Mouse (Mus musculus): ENCODE data around the gene Rhbdl1. TPM values are rescaled to one million over a fixed set of nuclear protein-coding genes. Genes with fewer than 3 reads are reported as not detected.
A peak's percentile ranks its signal among the peaks of the same experiment; 100 is the strongest.

Gene Rhbdl1
- total and polyA plus RNA-seq, 2 experiments = 0.74 to 5.5 TPM

DNA sequence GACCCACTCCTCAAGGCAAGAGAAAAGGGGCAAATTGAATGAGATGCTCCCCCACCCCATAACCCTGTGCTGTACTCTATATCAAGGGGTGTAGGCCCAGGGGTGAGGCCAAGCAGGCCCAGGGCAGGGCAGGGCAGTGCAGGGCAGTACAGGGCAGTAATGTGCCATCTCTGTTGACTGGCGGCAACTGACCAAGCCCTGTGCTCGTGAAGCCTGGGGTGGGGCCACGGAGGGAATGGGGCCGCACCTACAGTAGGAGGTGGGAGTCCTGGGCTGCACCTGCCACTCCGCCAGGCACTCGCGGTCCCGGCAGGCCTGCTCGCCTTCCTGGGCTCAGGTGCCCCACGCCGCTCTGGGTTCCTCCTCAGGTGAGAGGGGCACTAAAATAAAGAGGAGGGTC, 28.2 kb upstream of the Rhbdl1 start:
- Histone ChIP-seq H3K79me2 (ENCODE audit: control insufficient read depth, insufficient read depth, low read length) (peaks cover 21% of the 10 kb centered on the region; the same call in 1 of the 2 replicates), H3K36me3 (ENCODE audit: control insufficient read depth, insufficient read depth, low read length) (no peaks in the 10 kb centered on the region), H3K4me1 (ENCODE audit: control insufficient read depth, insufficient read depth, low read length) (peaks cover 34% of the 10 kb centered on the region), H3K27ac (replicated peaks; ENCODE audit: insufficient read depth, low read depth, low read length) (peak overlapping the region; percentile 61), H3K9ac (ENCODE audit: low read depth, low read length) (0 out of 2 replicates have a peak overlapping the region, but pooled peaks have one; percentile 8), H3K4me3 (ENCODE audit: insufficient read depth, low read depth, low read length) (no peak overlapping the region), H3K27me3 (ENCODE audit: control insufficient read depth, insufficient read depth, low read length) (no peaks in the 10 kb centered on the region)
- no peak for DNase-seq (ENCODE audit: extremely low read depth, low read depth, low spot score)
- 85% methylated on average over 11 of the region's 11 CpGs for WGBS
- no peak for TF ChIP-seq CTCF (IDR thresholded peaks at IDR 0.05; ENCODE audit: low read depth, low read length)
- no peak for TF ChIP-seq POLR2A (IDR thresholded peaks at IDR 0.05; ENCODE audit: extremely low read depth, insufficient read depth, low read length)

DNA sequence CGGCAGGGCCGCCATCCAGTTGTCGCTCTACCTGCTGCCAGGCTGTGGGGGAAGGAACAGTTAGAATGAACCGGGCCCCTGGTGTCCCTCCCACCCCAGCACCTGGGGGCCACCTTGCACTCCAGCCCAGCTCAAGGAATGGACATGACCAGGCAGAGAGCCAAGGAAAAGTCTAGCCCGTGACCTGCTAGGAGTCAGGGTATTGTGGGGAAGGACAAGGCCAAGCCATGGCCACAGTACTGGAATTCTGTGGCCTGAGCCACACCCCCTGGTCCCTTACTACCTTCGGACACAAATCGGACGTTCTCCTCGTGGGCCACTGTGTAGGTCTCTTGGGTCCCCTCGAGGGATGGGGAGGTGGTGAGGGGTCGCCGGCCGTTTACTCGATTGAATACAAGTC, 27.2 kb upstream of the Rhbdl1 start:
- H3K4me1 ChIP-seq (ENCODE audit: control insufficient read depth, insufficient read depth, low read length) = peaks cover 34% of the 10 kb centered on the region
- H3K27me3 ChIP-seq (ENCODE audit: control insufficient read depth, insufficient read depth, low read length) = no peaks in the 10 kb centered on the region
- no peak overlapping the region; the same call in 1 of the 2 replicates for H3K9ac ChIP-seq (ENCODE audit: low read depth, low read length)
- peak overlapping the region; percentile 48 for H3K27ac ChIP-seq (replicated peaks; ENCODE audit: insufficient read depth, low read depth, low read length)
- no peak for DNase-seq (ENCODE audit: extremely low read depth, low read depth, low spot score)
- no peaks in the 10 kb centered on the region for H3K36me3 ChIP-seq (ENCODE audit: control insufficient read depth, insufficient read depth, low read length)
- peaks cover 21% of the 10 kb centered on the region; the same call in 1 of the 2 replicates for H3K79me2 ChIP-seq (ENCODE audit: control insufficient read depth, insufficient read depth, low read length)
- TF ChIP-seq POLR2A (IDR thresholded peaks at IDR 0.05; ENCODE audit: extremely low read depth, insufficient read depth, low read length) = no peak
- no peak for TF ChIP-seq CTCF (IDR thresholded peaks at IDR 0.05; ENCODE audit: low read depth, low read length)
- H3K4me3 ChIP-seq (ENCODE audit: insufficient read depth, low read depth, low read length) = no peak overlapping the region
- 78% methylated on average over 14 of the region's 14 CpGs for whole genome bisulfite sequencing

DNA sequence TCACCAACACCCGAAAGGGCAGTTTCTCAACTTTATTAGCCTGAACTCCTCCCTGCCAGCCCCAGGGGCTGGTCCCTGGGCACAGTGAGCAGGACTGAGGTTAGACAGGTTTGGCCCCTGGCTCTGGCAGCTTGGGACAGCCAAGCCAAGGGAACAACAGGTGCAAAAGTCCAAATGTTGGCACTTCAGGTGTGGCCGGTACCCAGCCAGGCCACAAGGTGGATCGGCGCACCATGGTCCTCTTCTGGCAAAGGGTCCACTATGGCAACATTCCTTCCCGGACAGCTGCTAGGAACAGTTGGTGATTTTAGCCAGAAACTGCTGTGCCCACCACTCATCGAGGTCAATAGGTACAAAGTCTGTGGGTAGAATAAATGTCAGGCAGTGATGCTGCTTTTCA, 26.6 kb upstream of the Rhbdl1 start:
- Histone ChIP-seq H3K27ac (replicated peaks; ENCODE audit: insufficient read depth, low read depth, low read length) (peak overlapping the region; percentile 48; the same call in 1 of the 2 replicates), H3K4me1 (ENCODE audit: control insufficient read depth, insufficient read depth, low read length) (peaks cover 30% of the 10 kb centered on the region), H3K27me3 (ENCODE audit: control insufficient read depth, insufficient read depth, low read length) (no peaks in the 10 kb centered on the region), H3K4me3 (ENCODE audit: insufficient read depth, low read depth, low read length) (no peak overlapping the region), H3K36me3 (ENCODE audit: control insufficient read depth, insufficient read depth, low read length) (no peaks in the 10 kb centered on the region), H3K79me2 (ENCODE audit: control insufficient read depth, insufficient read depth, low read length) (peaks cover 21% of the 10 kb centered on the region; the same call in 1 of the 2 replicates), H3K9ac (ENCODE audit: low read depth, low read length) (no peak overlapping the region)
- WGBS = 25% methylated on average over 6 of the region's 6 CpGs
- peak; percentile 66 for TF ChIP-seq CTCF (IDR thresholded peaks at IDR 0.05; ENCODE audit: low read depth, low read length)
- no peak for TF ChIP-seq POLR2A (IDR thresholded peaks at IDR 0.05; ENCODE audit: extremely low read depth, insufficient read depth, low read length)
- peak; percentile 90 for DNase-seq (ENCODE audit: extremely low read depth, low read depth, low spot score)

DNA sequence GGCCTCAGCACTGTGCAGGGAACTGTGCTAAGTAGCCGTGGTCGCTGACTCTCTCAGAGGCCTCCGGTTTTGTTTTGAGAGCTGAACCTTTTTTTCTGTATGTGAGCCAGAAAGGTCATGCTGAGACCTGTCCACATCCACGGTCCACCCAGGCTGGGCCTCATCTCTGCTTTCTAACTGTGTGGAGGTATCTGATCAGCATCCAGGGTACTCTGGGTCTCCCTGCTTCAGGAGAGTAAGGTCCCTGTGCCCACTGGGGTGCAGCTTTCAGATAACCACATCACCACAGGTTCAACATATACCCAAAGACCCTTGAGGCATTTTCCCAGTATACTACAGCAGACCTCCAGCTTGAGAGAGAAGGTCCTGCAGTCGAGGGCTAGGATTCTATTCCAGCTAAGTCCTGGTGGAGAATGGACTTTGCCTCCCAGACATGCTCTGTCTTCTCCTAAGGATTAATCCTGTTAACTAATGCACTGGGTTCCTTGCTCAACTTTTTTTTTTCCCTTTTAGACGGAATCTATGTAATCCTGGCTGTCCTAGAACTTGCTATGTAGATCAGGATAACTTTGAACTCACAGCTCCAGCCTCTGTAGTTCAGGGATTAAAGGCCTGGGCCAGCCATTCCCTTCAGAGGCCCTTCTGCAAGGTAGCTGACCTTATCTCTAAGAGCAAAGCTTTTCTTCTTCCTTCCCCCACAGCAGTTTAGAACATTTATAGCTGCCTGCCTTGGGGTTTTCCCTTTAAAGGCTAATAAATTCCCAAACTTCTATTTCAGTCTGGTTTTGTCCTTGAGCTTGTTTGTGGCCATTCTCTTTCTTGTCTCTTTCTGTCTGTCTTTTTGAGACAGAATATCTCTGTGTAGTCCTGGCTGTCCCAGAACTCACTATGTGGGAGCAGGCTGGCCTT, 24.9 kb upstream of the Rhbdl1 start:
- DNase-seq (ENCODE audit: extremely low read depth, low read depth, low spot score) = no peak
- Histone ChIP-seq H3K9ac (ENCODE audit: low read depth, low read length) (peak overlapping the region; percentile 82), H3K79me2 (ENCODE audit: control insufficient read depth, insufficient read depth, low read length) (peaks cover 17% of the 10 kb centered on the region; the same call in 1 of the 2 replicates), H3K27me3 (ENCODE audit: control insufficient read depth, insufficient read depth, low read length) (no peaks in the 10 kb centered on the region), H3K27ac (replicated peaks; ENCODE audit: insufficient read depth, low read depth, low read length) (peak overlapping the region; percentile 61), H3K4me1 (ENCODE audit: control insufficient read depth, insufficient read depth, low read length) (peaks cover 29% of the 10 kb centered on the region), H3K36me3 (ENCODE audit: control insufficient read depth, insufficient read depth, low read length) (no peaks in the 10 kb centered on the region), H3K4me3 (ENCODE audit: insufficient read depth, low read depth, low read length) (peak overlapping the region; percentile 71)
- TF ChIP-seq POLR2A (IDR thresholded peaks at IDR 0.05; ENCODE audit: extremely low read depth, insufficient read depth, low read length) = no peak
- TF ChIP-seq CTCF (IDR thresholded peaks at IDR 0.05; ENCODE audit: low read depth, low read length) = no peak
- WGBS = 8% methylated on average over 6 of the region's 6 CpGs

DNA sequence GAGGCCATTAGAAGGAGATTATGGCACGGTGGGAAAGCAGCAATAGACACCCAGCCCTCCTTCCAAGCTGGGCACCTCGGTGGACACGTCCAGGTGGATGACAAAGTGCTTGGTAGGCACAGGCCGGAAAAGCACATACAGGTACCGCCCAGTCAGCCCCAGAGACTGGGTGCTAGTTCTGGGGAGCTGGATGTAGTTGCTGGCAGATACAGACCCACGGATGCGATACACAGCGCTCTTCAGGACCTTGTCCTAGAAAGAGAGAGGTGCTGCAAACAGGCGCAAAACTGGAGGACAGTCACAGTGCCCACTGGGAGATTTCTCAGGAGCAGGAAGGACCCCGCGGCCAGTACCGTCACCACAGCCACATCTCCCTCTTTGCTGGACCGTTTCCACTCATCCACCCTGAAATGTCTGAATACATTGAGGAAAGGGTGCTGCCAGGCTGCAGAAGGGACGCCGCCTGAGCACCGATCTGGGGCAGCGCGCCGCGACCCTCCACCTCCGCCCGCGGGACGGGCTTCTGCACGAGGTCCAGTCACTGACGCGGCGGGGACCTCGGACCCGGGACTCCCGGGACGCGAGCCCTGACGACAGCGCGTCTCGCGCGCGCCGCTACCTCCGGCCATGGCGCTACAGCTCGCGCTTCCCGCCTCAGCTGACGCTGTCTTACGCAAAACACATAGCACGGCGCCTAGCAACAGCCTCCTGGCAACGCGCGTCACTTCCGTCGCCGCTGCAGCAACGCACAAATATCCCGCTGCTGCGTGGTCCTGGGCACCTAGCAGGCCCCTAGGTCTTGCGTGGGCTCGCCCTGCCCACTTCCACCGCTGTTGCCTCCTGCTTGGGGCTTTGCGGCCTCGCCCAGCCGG, 24.0 kb upstream of the Rhbdl1 start, which contains the start of gene Wdr90:
Wdr90 (minus strand) TSS at position 670 of the 872 bp plus-strand sequence.
- Histone ChIP-seq H3K27ac (replicated peaks; ENCODE audit: insufficient read depth, low read depth, low read length) (peak within 1 kb of the TSS; percentile 61), H3K4me1 (ENCODE audit: control insufficient read depth, insufficient read depth, low read length) (peaks cover 22% of the 10 kb centered on the region), H3K9ac (ENCODE audit: low read depth, low read length) (peak within 1 kb of the TSS; percentile 82), H3K79me2 (ENCODE audit: control insufficient read depth, insufficient read depth, low read length) (peaks cover 10% of the 10 kb centered on the region; the same call in 1 of the 2 replicates), H3K27me3 (ENCODE audit: control insufficient read depth, insufficient read depth, low read length) (no peaks in the 10 kb centered on the region), H3K4me3 (ENCODE audit: insufficient read depth, low read depth, low read length) (peak within 1 kb of the TSS; percentile 71), H3K36me3 (ENCODE audit: control insufficient read depth, insufficient read depth, low read length) (no peaks in the 10 kb centered on the region)
- WGBS = 5% methylated on average over 65 of the region's 65 CpGs
- DNase-seq (ENCODE audit: extremely low read depth, low read depth, low spot score) = peak; percentile 85
- peak; percentile 42; the same call in 1 of the 2 replicates for TF ChIP-seq CTCF (IDR thresholded peaks at IDR 0.05; ENCODE audit: low read depth, low read length)
- peak; percentile 36; the same call in 1 of the 2 replicates for TF ChIP-seq POLR2A (IDR thresholded peaks at IDR 0.05; ENCODE audit: extremely low read depth, insufficient read depth, low read length)

Data from liver, adult 2 months (tissue).